Mouse (Mus musculus) liver, embryonic 14.5 days (tissue): Measurements from ENCODE around the gene Irx6.

Source experiments
- CTCF ChIP-seq: IDR thresholded peaks from 2 replicates; pipeline ENCODE4 v1.5.1; 2016; ENCODE audit warnings: antibody characterized with exemption, low read depth, control low read depth
- EP300 ChIP-seq: IDR thresholded peaks from 2 replicates; pipeline ENCODE4 v1.6.1; 2016; ENCODE audit warnings: antibody characterized with exemption, low read depth

DNA sequence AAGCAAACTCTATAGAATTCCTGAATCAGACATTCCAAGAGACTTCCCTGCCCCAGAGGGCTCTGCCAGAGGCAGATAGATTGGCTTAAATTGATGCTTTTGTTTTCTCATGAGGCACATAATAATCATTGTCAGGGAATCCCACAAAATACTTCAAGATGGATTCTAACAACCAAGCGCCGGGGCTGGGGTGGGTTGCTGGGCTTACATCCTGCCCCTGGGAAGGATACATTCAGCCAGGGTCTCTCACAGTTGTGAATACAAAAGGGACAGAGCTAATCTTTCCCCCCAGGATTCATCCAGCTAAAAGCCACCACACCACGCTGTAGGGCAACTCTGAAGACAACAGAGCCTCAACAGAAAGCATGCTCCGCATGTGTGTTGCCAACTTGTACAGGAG, 2.2 kb upstream of the Irx6 start:
- no peak for TF ChIP-seq CTCF
- TF ChIP-seq EP300: no peak
